Mouse (Mus musculus): ENCODE data around the gene Copg2. TPM values are rescaled to one million over a fixed set of nuclear protein-coding genes. Genes with fewer than 3 reads are reported as not detected.

Copg2 gene
- polyA plus RNA-seq, 3 experiments from 2014 or later: 23.4 to 40.7 (median 30.8) TPM

DNA sequence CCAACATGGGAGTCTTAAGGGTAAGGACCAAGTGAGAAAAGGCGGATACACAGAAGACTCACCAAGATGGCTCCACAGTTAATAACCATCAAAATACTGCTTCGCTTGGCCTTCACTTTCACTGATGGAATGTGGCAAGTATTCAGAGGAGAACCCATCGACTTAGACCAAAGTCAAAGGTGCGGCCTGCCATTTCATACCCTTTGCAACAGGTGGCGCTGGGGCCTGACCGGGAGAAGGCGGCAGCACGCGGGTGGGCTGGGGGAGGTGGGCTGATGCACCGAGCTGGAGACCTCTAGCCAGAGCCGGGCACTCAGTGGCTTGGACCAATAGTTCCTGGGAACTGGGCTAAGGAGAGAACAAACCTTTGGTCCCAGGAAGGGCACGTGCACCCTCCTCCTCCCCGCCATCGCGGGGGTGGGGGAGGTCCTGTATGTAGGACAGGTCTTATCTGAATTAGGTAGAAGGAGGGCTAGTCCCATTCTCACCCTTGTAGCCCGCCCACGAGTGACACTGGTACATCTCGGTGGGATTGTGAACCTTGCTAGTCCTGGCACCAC, 163.9 kb downstream of the Copg2 start:
- no peak for ATAC-seq

DNA sequence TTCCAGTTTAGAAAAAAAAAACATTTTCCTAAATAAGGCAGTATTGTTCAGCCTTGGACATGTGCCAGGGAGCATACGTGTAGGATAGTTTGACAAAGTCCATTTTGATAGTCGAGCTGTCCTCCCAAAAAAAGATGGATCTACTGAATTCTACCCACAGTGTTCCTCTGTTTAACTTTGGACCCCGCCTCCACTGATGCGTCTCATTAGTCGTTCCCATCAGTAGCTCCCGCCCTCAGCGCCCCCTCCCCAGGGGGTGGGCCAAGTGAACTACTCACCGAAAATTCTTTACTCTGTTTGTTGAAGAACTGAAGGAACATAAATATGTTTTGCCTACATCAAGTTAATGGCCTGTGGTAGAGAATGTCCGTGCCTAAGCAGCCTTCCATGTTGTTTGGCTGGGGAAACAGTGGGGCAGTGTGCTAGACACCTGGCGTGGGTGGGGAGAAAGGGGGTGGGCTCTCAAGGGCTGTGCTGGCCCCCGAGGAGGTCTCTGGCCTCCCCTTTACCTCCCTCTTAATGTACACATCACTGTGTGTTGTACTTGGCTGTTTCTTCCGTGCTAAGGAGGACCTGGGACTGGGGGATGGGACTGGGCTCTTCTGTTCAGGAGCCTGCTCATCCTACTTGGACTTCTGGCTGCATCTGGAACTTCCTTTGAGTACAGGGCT, 166.2 kb downstream of the Copg2 start:
- ATAC-seq: no peak

DNA sequence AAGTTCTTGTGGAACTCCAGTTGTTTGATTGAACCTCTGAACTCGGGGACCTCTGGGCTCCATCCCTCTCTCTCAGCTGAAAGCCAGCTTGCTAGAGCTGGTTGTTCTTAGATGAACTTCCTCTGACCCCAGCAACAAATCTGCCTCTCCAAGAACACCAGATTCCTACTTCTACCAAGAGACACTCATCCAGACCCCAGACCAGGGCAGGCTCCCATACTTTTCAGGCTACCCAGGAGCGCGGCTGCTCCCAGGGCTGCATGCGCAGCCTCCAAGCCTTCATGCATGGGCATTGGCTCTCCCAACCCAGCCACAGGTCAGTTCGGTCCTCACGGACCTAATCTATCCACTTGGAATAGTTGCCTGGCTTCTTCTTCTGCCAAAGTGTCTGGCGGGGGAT, 173.3 kb downstream of the Copg2 start, which contains the start of gene Mest:
TSS of gene Mest (plus strand) at position 217 of the 400 bp plus-strand sequence.
- no peak for ATAC-seq

DNA sequence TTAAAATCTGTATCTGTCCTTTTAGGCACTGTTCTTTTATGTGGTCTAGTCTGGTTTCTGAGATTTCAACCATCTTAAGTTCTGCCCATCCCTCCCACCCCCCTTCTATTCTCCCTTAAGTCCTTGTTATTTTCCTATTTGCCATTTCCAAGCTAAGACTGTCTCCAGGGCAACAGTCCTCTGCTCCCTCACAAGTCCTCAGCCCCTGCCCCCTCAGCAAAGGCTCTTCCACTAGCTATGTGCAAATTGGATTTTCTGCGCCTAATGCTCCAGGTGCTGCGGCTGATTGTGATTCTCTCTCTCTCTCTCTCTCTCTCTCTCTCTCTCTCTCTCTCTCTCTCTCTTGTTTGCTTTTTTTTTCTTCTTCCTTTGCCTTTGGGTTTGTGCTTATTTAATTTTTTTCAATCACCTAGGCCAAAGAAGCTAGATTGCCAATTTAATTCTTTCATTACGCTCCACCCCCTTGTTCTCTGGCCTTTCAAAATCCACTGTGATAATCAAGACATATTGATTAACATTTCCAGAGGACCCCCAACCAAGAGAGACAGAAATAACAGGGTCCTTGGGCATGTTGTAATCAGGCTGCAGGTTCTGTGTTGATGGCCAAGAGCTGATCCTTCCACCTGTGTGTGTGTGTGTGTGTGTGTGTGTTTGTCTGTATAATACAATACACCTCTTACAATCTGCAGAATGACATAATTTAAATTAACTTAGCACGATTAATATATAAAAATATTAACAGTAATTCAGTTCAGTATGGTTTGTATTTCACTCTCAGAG, 174.0 kb downstream of the Copg2 start:
- ATAC-seq: no peak

DNA sequence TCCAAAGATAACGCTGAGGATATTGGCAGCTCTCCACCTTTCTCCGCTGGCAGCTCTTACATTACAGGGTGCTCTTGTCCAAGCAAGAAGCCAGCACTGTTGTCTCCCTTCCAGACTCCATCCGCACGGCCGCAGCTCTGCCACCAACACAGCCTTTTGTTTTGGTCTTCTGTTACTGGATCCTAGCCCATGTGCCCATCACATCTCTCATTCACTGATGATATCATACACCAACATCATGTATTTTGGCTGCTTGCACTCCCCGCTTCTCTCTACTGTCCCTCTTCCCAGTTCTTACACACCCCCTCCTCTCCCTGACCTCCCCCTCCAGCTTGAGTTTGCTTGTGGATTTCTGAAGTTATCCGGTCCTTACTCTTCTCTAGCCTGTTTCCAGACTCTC, 179.8 kb downstream of the Copg2 start:
- ATAC-seq: no peak

DNA sequence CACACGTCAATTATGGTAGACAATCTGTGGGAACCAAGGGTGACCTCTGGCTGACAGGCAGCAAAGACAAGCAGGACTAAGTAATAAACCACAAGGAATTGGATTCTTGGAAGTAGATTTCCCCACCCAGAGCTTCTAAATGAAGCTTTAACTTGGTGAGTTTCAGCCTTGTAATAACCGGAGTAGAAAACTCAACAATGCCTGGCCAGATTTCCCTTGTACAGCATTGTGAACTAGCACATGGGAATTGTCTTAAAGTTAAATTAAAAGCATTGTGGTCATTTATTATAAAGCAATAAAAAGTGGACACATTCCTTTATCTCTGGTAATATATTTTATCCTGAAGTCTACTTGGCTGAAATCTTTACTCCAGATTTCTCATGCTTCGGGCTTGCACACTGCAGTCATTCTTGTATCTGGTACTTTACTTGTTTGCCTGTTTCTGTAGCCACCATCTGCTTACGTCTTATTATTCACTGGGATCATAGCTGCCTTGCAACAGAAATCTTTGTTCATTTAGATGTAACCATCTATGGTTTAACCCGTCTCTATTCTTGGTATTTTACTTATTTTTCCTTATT, 181.6 kb downstream of the Copg2 start:
- ATAC-seq: no peak

DNA sequence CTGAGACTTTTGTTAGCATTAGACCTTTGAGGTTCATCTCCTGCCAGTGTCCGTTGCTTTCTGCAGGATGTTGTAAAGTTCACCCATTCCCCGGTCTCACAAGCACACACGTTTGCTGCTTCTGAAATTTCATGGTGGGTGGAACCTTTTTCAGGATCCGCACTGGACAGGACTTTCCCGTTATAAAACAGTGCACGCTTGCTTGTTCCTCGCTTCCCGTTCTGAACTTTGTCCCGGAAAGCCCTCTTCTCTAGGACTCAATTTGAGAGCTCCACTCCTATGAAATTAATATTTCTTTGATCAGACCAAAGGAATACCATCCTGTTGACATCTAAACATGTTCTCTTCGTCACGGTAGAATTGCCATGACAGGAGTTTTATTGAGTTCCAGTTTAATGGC, 182.7 kb downstream of the Copg2 start:
- no peak for ATAC-seq

DNA sequence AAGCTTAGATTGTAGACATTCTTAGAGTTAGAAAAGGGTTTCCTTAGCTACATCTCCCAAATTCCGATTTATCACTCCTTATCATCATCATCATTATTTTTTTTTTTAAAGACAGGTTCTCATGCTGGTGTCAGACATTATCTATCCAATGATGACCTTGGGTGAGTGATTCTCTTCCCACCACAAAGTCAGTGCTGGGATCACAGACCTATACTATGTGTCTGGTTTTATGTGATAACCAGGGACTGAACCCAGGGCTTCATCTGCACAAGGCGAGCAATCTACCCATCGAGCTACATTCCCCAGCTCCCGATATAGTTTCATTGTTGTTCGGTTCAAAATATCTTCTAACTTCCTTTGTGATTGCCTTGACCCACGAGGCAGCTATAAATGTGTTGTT, 183.1 kb downstream of the Copg2 start:
- ATAC-seq: no peak

DNA sequence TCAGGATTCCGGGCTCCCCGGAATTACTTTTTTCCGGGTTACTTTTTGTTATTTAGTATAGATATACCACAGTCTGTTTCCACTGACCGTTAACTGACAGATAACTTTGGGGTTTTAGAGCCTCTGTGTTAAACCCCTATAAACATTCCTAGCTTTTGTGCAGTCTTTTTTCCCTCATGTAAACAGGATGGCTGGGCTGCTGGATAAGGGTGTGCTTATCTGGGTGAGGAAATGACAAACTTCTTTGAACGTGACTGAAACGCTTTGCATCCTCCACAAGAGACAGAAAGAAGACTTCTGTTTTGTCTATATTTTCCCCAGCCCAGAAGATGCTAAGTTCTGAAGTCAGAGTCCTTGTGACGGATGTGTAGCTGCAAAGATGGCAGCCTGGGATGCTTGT, 184.1 kb downstream of the Copg2 start:
- no peak for ATAC-seq

DNA sequence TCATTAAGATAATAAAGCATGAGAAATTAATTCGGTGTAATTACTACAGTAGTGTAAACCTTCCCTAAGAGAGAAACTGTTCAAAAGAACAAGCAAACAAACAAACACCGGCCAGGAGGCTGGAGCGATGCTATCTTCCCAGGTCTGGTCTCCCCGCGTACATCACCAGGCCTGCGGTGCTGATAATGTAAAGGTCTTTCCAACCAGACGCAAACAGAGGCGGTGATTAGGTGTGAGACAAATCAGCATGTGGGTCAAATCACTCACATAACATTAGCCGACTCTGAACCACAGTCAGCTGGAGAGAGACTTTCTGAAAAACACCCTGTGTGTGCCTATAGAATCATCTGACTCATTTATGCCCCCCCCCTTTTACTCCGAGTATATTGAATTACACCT, 185.2 kb downstream of the Copg2 start:
- no peak for ATAC-seq

DNA sequence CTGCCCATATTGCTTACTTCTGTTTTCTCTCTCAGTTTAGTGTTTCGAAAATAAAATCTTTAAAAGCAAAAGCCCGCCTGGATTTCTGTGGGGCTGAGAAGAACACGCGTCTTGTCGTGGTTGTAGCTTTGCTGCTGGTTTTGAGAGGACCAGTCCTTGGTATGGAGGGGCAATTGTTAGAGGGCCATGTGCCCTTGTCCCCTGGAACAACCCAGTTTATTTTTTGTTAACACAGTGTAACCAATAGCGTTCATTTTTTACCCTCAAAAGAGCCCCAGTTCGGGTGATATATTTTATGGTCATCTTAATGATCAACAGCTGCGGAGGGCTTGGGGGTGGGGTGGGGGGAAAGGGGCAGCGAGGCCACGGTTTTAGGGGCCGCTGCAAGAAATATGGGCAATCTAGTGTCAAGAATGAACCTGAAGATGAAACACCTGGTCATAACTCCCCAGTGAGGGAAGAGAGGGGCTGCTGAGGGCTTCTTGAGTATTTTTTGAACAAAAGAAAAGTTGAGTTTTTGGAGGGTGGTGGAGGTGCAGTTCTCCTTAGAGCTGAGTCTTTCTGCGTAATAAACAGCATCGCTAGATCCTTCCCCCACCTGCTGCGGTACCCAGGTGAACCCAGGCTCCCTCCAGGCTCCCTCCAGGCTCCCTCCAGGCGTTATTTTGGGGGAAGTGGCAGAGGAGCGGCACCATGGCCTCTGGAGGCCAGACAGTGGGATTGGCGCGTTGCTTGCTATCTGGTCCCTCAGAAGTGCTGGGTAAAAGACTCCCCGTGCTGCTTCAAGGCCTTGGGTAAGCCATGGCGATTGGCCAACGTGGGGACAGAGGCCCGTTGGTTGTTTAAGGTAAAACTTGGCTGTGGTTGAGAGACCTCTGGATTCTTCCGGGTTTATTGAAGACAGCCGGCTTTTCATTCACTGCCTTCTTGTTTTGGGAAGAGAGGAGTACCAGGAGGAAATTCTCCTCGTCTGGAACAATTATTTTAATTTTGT, 185.9 kb downstream of the Copg2 start:
- ATAC-seq: no peak

DNA sequence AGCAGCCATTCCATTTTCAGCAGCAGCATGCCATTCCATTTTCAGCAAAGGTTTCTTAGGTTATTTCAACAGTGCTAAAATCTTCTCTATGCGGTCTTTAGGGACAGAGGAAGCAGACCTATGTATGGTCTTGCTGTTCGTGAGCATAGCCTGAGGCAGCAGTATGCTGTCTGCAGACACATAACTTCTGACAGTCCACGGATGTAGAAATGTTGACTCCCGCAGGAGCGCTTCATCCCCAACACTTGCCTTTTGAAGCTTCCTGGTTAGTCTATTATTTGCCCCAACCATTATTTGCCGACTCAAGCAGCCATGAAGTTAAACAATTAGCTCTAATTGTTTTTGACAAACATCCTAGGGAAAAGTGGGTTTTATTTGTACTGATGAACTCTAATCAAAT, 187.5 kb downstream of the Copg2 start:
- ATAC-seq: no peak

DNA sequence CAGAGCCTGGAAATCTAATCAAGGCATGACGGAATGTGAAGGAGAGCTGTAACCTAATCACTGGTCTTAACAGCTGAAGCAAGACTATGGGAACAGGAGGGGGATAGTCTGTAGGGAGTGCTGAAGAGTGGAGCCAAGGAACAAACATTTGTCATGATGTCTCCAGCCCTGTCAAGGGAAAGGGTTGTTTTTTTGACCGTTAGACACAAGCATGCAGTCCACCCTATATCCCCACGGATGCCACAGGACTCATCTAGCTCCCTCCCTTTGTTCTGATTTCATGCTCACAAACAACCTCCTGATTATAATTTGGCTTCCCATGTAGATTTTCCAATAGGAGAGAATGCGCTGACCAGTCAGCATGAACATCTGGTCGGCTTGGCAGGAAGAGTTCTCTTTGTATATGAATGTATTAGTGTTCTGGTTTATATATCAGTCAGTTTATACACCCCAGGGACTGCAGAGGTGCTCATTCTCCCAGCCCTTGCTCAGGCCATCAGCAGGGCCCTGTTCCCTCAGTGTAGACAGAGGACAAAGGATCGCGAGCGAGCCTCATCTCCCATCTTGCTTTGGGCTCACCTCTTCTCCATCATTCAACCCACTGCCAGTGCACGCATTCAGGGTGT, 192.5 kb downstream of the Copg2 start:
- ATAC-seq: no peak

DNA sequence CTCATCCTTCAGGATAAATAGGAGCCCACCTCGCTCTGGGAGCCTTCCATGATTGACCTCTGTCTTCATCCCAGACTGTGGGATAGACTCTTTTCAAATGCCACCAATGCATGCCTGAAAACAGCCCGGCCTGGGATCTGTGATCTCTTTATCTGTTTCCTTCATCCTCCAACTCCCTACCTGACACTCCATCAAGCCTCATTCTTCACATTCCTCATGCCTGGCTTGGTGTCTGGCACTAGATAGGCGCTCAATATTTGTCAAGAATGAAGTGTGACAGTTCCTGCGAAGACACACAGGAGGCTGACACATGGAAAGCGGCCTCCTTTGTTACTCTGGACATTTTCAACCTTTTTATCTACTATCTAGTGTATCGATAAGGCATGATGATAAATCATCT, 193.1 kb downstream of the Copg2 start:
- ATAC-seq: no peak

DNA sequence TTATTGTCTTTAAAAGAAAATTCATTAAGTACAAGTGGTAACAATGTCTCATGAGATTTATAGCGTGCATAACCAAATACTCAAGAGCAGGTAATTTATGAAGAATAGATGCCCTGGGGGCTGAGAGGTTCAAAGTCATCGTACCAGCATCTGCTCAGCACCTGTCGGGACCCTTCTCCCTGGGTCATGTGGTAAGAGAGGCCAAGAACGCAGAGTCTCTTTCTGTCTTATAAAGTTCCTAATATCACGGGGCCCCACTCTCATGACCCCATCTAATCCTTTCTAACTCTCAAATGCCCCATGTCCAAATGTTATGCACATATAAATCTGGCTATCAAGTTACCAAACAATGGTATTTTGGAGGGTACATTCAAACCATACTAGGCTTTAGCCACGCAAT, 193.7 kb downstream of the Copg2 start:
- ATAC-seq: no peak

DNA sequence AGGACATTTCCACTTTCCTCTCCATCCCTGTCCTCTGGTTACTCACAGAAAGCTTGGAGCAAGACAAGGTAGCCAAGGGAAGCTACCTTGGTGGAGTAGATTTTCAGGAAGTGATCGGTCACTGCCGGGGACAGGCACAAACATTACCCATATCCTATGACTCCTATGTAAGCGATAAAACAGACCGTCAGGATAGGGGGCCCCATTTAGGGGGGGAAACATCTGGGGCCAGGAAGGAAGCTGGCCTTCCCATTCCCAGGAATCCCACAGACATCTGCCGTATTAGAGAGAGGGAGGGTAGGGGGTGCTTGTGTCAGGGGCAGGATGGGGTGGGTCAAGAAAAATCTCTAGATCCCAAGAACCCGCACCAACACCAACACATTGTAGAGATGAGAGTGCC, 196.4 kb downstream of the Copg2 start:
- no peak for ATAC-seq

DNA sequence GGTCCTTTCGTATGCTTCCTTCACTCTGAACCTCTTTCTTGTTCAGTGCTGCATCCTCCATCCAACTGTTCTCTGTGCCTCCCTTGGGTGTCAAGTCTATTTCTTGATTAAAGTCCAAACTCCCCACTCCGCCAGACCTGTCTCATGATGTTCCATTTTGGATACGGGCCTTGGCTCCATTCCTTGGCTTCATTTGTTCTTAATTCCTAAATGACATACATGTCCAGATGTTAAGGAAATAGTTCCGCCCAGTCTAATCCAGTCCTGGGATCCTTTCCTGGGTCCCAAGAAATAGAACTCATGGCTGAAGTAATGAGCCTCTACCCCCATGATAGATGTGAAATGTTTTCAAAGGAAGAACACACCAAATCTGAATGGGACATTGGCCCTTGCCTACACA, 198.6 kb downstream of the Copg2 start:
- ATAC-seq: no peak

All from inflammation-experienced regulatory T-cells, adult 6 months (primary cell).